Mouse (Mus musculus): ENCODE data around the gene Iqgap3. TPM values are rescaled to one million over a fixed set of nuclear protein-coding genes. Genes with fewer than 3 reads are reported as not detected.
A peak's percentile ranks its signal among the peaks of the same experiment; 100 is the strongest.

Iqgap3 gene
- polyA plus RNA-seq, 1 experiment from 2014 or later: 31.2 TPM

DNA sequence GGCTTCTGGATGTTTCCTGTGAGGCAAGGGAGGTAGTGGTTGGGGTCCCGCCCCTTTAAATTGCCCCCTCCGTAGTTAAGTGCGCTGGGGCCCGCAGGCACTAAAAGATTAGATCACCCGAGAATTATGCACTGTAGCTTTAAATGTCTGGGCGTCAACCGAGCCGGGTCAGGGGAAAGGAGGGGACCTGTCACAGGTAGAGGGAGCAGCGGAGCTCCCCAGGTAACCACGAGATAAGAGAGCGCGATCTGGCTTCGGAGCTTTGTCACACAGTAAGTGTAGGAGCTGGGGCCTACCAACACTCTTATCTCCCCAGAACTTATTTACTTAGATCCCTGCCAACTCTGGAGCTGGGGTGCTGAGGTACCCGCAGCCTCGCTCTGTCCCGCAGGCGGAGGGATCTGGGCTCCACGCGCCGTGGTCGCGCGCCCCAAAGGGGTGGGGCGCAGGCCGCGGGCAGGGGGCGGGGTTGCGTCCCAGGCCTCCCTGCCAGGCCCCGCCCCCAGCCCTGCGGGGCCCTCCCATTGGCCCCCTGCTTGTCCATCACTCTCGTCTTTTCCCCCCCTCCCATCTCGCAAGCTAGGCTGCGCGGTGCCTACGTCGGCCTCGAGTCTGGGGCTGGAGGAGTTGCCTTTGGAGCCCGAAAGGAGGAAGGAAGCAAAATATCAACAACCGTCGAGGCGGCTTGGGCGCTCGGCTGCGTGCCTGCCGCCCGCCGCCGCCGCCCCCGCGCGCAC is 60.2 kb downstream of the Iqgap3 start, which contains the start of gene Mef2d:
Gene Mef2d, plus strand, starts transcription at position 586 of the 737 bp plus-strand sequence.
- no peaks in the 10 kb centered on the region for H3K36me3 ChIP-seq (ENCODE audit: insufficient read depth)
- TF ChIP-seq CTCF (IDR thresholded peaks at IDR 0.05; ENCODE audit: low read depth): peak; percentile 39; the same call in 1 of the 2 replicates
- H3K27me3 ChIP-seq (ENCODE audit: insufficient read depth, low read length): no peaks in the 10 kb centered on the region
- H3K4me1 ChIP-seq (ENCODE audit: insufficient read depth): peaks cover 45% of the 10 kb centered on the region
- peak within 1 kb of the TSS; percentile 97 for H3K4me2 ChIP-seq
- peak within 1 kb of the TSS; percentile 89 for H3K4me3 ChIP-seq (ENCODE audit: low read depth, low read length)
- H3K27ac ChIP-seq (ENCODE audit: low read depth): peak within 1 kb of the TSS; percentile 99
- H3K9ac ChIP-seq: peak within 1 kb of the TSS; percentile 91
- H3K9me3 ChIP-seq (ENCODE audit: low read depth, low read length): no peaks in the 10 kb centered on the region
- peak; percentile 97 for DNase-seq
- ATAC-seq (ENCODE audit: insufficient read depth): peak; percentile 83
- under 1% methylated on average over 52 of the region's 52 CpGs for WGBS

DNA sequence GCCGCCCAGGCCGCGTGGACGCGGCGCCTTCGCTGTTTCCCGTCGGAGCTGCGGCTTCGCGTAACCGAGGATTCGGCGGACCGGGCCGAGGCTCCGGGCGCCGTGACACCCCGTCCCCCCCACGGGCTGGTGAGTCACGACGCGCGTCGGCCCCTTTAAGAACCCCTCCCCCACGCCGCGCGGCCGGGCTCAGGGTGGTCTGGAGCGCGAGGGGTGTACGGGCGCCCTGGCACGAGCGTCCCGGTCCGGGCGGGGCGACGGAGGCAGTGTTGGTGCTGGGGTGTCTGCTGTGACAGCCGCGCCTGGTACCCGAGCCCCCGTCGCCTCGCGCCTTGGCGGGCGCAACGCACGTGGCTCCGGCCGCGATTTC is 60.8 kb downstream of the Iqgap3 start:
- Histone ChIP-seq H3K9ac (peak overlapping the region; percentile 91), H3K27ac (ENCODE audit: low read depth) (peak overlapping the region; percentile 99), H3K9me3 (ENCODE audit: low read depth, low read length) (no peaks in the 10 kb centered on the region), H3K4me1 (ENCODE audit: insufficient read depth) (peaks cover 49% of the 10 kb centered on the region), H3K36me3 (ENCODE audit: insufficient read depth) (no peaks in the 10 kb centered on the region), H3K27me3 (ENCODE audit: insufficient read depth, low read length) (no peaks in the 10 kb centered on the region), H3K4me2 (peak overlapping the region; percentile 97), H3K4me3 (ENCODE audit: low read depth, low read length) (peak overlapping the region; percentile 89)
- TF ChIP-seq CTCF (IDR thresholded peaks at IDR 0.05; ENCODE audit: low read depth): no peak
- DNase-seq (no peak), ATAC-seq (ENCODE audit: insufficient read depth) (peak; percentile 53)
- 0% methylated on average over 57 of the region's 57 CpGs for WGBS

DNA sequence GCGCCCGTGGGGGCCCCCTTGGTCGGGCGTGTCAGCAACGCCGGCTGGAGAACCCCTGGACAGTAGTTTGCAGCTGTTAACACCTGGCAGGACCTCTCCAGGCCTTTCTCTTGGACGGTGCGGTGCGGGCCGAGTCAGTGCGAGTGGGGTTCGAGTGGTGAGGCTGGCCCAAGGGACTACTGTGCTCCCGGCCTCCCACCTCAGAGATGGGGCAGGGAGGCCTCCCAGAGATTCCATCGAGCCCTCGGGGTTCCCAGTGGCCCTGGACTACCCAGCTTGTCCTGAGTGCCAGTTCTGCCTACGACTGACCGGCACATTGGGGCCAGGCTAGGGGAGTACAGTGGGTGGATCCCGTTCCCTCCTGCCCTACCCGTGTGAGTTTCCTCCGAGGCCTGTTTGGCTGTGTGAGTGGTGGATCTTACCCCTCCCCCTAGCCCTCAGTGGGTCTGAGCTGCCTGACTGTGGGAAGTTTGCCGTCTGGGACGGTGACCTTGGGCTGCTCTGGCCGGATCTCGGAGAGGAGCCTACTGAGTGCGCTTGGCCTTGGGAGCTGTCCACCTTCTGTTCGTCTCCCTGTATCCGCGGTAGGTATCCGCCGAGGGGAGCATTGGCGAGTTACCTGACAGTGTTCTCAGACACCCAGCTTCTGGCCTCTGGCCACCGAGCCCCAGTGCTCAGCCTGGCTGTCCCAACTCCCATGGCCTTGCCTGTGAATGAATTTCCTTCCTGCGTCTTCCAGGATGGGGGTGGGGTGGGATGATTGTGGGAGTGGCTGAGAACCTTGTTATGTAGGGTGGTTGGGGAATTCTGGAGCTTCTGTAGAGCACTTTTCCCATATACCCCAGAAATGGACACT is 61.4 kb downstream of the Iqgap3 start:
- H3K36me3 ChIP-seq (ENCODE audit: insufficient read depth): no peaks in the 10 kb centered on the region
- TF ChIP-seq CTCF (IDR thresholded peaks at IDR 0.05; ENCODE audit: low read depth): no peak
- ATAC-seq (ENCODE audit: insufficient read depth) (peak; percentile 5; the same call in 1 of the 2 replicates), DNase-seq (peak; percentile 73)
- peak overlapping the region; percentile 97 for H3K4me2 ChIP-seq
- H3K27ac ChIP-seq (ENCODE audit: low read depth): peak overlapping the region; percentile 99
- under 1% methylated on average over 33 of the region's 33 CpGs for WGBS
- H3K9ac ChIP-seq: peak overlapping the region; percentile 91
- peak overlapping the region; percentile 89 for H3K4me3 ChIP-seq (ENCODE audit: low read depth, low read length)
- H3K9me3 ChIP-seq (ENCODE audit: low read depth, low read length): no peaks in the 10 kb centered on the region
- no peaks in the 10 kb centered on the region for H3K27me3 ChIP-seq (ENCODE audit: insufficient read depth, low read length)
- H3K4me1 ChIP-seq (ENCODE audit: insufficient read depth): peaks cover 49% of the 10 kb centered on the region

DNA sequence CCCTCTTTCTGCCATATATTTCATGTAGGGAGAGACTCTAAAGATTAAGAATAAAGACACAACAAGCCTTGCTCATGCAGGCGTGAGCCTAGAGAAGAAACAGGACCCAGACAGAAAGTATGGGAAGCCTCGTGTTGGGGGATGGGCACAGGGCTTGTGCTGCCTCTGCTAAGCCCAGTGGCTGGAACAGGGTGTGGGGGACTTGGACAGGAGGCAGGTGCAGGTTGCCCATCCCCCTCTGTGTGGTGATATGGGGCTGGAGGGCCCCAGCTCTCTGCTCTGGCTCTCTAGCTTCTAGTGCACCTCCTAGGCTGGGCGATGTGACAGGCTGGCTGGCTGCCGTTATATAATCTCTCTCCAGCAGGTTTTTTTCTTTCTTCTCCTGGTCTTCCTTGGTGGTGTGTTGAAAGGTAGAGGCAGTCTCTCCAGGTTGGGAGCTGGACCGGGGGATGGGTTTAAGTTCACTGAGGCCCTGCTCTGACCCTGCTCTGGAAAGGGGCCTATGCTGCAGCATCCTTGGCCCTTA is 62.3 kb downstream of the Iqgap3 start:
- 20% methylated on average over 5 of the region's 5 CpGs for WGBS
- Histone ChIP-seq H3K36me3 (ENCODE audit: insufficient read depth) (no peaks in the 10 kb centered on the region), H3K4me3 (ENCODE audit: low read depth, low read length) (peak overlapping the region; percentile 89), H3K4me1 (ENCODE audit: insufficient read depth) (peaks cover 56% of the 10 kb centered on the region), H3K9ac (peak overlapping the region; percentile 91; the same call in 1 of the 2 replicates), H3K27me3 (ENCODE audit: insufficient read depth, low read length) (no peaks in the 10 kb centered on the region), H3K4me2 (peak overlapping the region; percentile 97), H3K27ac (ENCODE audit: low read depth) (peak overlapping the region; percentile 10; the same call in 1 of the 2 replicates), H3K9me3 (ENCODE audit: low read depth, low read length) (no peaks in the 10 kb centered on the region)
- ATAC-seq (ENCODE audit: insufficient read depth) (no peak), DNase-seq (peak; percentile 23)
- TF ChIP-seq CTCF (IDR thresholded peaks at IDR 0.05; ENCODE audit: low read depth): no peak

DNA sequence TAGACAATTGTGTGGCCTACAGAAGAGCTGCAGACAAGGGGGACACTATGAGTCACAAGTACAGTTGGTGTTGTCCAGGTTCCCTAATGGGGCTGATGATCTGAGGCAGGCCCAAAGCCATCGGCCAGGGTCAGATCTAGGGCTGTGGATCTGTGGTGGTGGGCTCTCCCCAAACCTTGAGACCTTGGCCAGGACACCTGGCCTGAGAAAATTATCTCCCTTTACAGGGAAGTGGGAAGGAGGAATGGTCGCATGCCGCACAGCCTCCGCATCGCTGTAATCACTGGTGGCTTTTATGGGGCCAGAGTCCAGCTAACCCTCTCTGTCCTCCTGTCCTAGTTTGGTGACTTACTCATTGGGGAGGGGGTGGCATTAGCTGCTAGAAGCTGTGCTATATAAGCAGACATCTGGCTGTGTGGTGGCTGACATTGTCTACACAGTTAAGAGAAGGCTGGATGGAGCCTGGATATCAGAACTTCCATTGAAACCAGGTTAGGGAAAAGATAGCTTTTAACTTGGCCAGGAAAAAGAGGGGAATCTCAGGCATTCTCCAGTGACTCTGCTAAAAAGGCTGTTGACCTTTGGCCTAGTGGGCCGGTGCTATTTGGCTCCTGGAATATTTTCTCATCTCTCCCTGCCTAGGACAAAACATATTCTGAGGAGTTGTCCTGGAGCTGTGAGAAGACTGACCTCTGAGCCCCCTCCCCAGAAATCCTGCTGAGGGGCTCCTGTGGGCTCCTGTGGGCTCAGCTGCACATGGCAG is 63.1 kb downstream of the Iqgap3 start:
- no peak for DNase-seq
- peak overlapping the region; percentile 89; the same call in 1 of the 2 replicates for H3K4me3 ChIP-seq (ENCODE audit: low read depth, low read length)
- TF ChIP-seq CTCF (IDR thresholded peaks at IDR 0.05; ENCODE audit: low read depth): no peak
- peak overlapping the region; percentile 91 for H3K9ac ChIP-seq
- no peaks in the 10 kb centered on the region for H3K9me3 ChIP-seq (ENCODE audit: low read depth, low read length)
- ATAC-seq (ENCODE audit: insufficient read depth): no peak
- no peaks in the 10 kb centered on the region for H3K36me3 ChIP-seq (ENCODE audit: insufficient read depth)
- no peaks in the 10 kb centered on the region for H3K27me3 ChIP-seq (ENCODE audit: insufficient read depth, low read length)
- WGBS: 73% methylated on average over 6 of the region's 6 CpGs
- H3K4me2 ChIP-seq: peak overlapping the region; percentile 97
- no peak overlapping the region for H3K27ac ChIP-seq (ENCODE audit: low read depth)
- H3K4me1 ChIP-seq (ENCODE audit: insufficient read depth): peaks cover 55% of the 10 kb centered on the region

DNA sequence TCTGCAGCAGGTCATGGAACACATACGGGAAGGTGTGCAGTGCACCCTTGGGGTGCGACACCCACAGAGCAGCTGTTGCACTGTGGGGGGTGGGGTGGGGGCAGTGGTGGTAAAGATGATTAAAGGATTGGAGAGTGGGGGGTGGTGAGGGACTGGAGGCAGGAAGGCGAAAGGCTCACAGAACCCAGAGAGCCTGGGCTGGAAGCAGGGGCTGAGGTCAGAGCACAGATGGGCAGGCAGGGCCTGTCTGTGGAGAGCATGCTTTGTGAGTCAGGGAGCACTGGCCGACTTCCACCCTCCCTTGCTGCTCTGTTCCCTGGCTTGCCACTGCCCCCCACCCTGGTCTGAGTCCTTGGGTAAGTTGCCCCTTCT is 63.6 kb downstream of the Iqgap3 start:
- 0 out of 2 replicates have a peak overlapping the region, but pooled peaks have one; percentile 14 for H3K27ac ChIP-seq (ENCODE audit: low read depth)
- peak overlapping the region; percentile 89; the same call in 1 of the 2 replicates for H3K4me3 ChIP-seq (ENCODE audit: low read depth, low read length)
- no peak for DNase-seq
- peak overlapping the region; percentile 91 for H3K9ac ChIP-seq
- H3K36me3 ChIP-seq (ENCODE audit: insufficient read depth): no peaks in the 10 kb centered on the region
- no peaks in the 10 kb centered on the region for H3K27me3 ChIP-seq (ENCODE audit: insufficient read depth, low read length)
- no peaks in the 10 kb centered on the region for H3K9me3 ChIP-seq (ENCODE audit: low read depth, low read length)
- no peak for TF ChIP-seq CTCF (IDR thresholded peaks at IDR 0.05; ENCODE audit: low read depth)
- peak overlapping the region; percentile 97 for H3K4me2 ChIP-seq
- 40% methylated on average over 4 of the region's 4 CpGs for WGBS
- peaks cover 55% of the 10 kb centered on the region for H3K4me1 ChIP-seq (ENCODE audit: insufficient read depth)
- no peak for ATAC-seq (ENCODE audit: insufficient read depth)

Data from lung, embryonic 14.5 days (tissue).